Mouse (Mus musculus): Measurements from ENCODE around the gene Morc1. TPM values are rescaled to one million over a fixed set of nuclear protein-coding genes. Genes with fewer than 3 reads are reported as not detected.

The Morc1 gene
- total RNA-seq (2023) = not detected

DNA sequence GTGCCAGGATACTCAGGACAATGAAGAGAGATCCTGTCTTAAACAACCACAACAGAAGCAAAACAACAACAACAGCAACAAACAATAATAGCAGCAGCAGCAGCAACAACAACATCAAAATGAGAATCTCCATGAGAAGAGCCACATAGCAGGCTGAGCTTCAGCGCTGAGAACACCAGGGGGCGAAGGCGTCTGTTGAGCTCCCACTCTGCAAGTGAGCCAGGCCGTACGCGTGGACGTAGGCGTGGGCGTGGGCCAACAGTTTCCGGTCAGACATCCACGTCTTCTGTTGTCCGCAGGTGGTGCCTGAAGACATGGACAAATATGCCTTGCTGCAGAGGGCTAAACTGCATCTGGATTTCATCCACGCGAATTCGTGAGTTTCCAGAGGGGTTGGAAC is at the start of gene Morc1:
TSS of gene Morc1 (plus strand) at position 211 of the 400 bp plus-strand sequence.

DNA sequence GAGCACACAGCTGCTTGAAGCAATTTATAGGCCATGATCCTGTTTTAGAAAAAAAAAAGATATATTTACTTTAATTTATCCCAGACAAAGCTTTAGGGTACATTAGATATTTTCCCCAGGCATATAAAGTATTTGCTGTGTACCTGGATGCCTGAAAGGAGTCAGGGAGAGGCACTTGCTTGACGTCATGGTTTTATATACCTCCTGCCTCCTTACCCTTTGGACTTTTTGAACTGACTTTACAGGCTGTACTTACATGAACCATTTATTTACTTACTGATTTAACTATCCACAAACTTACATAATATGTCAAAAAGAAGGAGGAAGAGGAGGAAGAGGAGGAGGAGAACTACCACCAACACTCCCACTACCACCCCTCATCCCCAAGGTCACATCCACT is 18.8 kb upstream of the Morc1 start, which contains the start of gene Gm5485:
TSS of gene Gm5485 (minus strand) at position 171 of the 400 bp plus-strand sequence.

Other genes starting within 250 kb of the Morc1 start
- not detected for gene Dppa4, start 147.5 kb upstream of the Morc1 start, total RNA-seq (2023)
- gene Dppa2, start 127.3 kb upstream of the Morc1 start, total RNA-seq (2023) = not detected
- gene Gm5485, start 18.8 kb upstream of the Morc1 start, total RNA-seq (2023) = not detected

Measured in neutrophil, adult 83 days (primary cell).